Mouse (Mus musculus) urinary bladder, adult 2 months (tissue): ENCODE results near the gene 1700001P01Rik. TPM values are rescaled to one million over a fixed set of nuclear protein-coding genes. Genes with fewer than 3 reads are reported as not detected.
"Not testable (repeated sequence)": the region's sequence is repeated elsewhere in the genome, so short reads cannot be mapped to it uniquely, and the experiment has no call there.

Experiments
- DNase-seq: peaks from one replicate; pipeline ENCODE4 v3.0.0; 2022; ENCODE audit warnings: low spot score
- polyA plus RNA-seq: library from polyadenylated mRNA; depleted of rRNA; stranded (reverse); fragments of >200 nt; gene quantifications from 2 replicates; pipeline ENCODE4 v1.2.3, GENCODE M21; 2012; rRNA removed

Gene 1700001P01Rik
- polyA plus RNA-seq, 1 experiment = 0.41 TPM

DNA sequence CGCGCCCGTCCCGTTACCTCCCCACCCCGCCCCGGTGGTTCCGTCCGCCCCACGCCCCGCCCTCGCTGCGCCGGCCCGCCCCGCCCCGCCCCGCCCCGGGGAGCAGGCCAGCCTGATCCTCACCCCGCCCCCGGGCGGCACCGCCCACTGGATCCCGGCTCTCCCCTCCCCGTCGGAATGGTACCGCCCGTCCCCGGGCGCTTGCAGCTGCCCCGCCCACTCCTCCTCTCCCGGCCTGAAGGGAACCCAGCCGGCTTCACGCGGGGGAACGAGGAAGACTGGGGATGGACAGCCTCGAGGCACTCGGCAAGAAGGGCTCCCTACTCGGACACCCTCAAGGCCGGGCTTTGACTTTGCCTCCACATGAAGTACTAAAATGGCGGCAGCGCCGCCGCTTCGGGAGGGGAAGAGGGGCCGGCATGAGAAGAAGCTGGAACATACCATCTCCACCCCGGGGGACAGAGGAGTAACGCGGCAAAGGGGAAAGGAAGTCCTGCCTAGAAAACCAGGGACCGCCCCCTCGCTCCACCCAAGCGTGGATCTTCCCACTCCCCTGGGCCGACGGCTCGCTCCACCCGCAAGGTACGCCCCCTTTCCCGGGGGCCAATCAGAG, 30.9 kb downstream of the 1700001P01Rik start:
- DNase-seq = peak; percentile 98

DNA sequence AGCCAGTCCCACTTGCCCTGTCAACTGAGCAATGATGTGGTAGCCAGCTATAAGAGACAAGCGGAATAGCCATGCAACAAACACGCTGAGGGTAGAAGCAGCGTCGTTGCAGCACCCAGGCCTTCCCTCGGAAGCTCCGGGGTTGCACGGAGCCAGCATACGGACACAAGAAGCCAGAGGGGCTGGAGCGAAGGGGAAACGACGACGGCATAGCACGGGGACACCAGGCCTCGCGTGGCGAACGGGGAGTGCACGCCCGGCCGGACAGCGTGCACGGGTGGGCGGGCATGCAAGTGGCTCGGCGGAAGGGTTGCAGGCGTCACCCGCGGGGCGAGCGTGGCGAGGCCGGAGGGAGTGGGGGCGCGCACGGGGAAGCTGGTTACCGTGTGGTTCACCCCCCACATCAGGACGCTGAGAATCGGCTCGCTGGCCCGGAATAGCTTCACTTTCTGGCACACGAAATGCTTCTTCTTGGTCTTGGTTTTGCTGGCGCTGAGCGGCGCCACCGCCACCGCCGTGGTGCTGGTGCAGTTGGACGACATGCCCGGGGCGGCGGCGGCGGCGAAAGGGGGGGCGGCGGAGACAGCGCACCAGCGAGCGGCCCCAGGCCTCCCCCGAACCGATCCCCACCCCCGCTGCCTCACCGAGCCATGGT, 31.5 kb downstream of the 1700001P01Rik start, which contains the start of gene Pip4k2b:
Gene Pip4k2b (minus strand): TSS at position 642 of the 655 bp plus-strand sequence.
- no peak for DNase-seq

DNA sequence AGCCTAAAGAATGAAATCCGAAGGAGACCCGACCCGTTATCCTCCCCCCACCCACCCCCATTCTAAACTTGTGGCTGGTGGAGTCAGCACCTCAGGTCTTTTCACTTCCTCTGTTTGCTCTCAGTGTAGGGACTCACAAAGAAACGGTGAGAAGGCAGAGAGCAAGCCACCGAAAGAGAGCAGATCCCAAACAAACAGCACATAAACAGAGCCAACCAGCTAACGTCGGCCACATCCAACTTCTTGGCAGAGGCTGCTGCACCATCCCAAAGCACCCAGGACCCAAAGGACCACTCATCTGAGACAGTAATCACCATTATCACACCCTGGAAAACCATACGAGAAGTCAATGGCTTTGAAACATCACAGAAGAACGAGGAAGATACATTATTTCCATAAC, 32.3 kb downstream of the 1700001P01Rik start:
- DNase-seq = no peak

DNA sequence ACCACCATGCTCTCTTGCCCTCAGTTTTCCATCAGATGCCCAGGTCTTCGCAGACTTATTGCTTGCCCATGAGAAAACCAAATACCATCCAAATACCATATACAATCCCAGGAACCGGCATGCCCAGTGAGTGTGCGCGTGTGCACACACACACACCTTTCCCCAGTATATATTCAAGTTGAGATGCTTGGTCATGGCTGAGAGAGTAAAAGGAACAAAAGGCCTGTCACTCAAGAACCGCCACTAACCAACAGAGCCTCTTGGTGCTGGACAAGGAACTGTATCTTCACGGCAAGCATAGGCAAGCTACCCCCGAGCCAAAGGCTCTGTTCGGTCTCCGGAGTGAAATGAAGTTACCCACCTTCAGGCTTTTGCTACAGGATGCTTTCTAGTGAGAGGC, 33.1 kb downstream of the 1700001P01Rik start:
- no peak for DNase-seq

DNA sequence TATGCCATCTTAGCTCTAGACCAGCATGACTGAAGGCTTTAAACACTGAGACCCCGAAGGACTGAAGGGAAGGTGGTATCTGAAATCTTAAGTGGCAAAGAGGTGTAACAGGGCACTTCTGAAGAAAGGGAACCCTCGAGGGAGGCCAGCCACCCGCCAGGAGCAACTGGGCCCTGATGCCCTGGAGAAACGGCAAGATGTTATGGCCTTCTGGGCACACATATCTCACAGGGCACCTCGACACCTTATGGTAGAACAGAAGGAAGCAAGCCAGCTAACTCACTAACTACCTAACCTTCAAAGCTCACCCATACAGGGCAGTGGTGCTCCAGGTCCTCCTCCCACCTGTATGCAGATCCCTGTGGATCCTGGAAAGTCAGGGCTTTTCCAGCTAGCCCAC, 33.6 kb downstream of the 1700001P01Rik start:
- DNase-seq = no peak

DNA sequence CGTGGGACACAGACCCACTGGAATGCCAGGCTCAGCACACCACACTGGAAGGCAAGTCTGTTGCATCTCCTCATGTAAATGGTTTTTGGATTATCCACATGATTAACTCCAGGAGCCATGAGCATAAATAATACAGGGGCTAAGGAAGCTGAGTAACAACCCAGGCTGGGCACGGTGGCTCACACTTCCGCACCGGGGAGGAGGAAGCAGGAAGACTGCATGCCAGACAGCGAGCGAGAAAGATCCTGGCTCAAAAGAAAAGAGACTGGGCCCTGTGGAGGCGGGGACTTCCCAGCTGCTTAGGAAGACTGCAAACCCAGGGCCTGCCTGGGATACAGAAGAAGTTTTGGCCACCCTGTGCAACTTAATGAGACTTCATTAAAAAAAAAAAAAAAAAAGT, 35.5 kb downstream of the 1700001P01Rik start:
- no peak for DNase-seq

DNA sequence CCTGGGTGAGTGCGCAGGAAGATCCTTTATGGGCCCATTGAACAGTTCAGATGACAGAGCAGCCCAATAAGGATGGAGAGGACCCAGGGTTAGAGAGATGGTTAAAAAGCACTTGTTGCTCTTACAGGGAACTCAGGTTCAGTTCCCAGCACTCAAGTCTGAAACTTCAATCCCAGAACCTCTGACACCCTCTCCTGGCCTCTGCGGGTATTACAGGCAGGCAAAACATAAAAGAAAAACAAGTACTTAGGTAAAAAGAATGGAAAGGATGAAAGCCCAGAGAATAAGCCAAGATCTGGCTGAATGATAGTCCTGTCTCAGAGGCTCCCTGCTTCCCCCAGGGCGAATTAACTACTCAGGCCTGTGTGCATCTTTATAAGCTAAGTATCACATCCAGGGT, 36.6 kb downstream of the 1700001P01Rik start:
- no peak for DNase-seq

DNA sequence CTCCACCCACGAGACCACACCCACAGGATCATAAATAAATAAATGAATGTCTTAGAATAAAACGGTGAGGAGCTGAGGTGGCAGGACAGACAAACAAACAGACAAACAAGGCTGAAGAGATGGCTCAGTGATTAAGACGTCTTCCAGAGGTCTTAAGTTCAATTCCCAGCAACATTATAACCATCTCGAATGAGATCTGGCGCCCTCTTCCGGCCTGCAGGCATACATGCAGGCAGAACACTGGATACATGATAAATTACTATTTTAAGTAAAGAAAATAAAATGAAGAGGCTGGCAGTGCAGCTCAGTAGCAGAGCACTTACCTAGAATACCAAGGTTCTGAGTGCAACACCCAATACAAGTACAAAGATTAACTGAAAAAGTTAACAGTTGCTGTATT, 37.0 kb downstream of the 1700001P01Rik start:
- DNase-seq = no peak

DNA sequence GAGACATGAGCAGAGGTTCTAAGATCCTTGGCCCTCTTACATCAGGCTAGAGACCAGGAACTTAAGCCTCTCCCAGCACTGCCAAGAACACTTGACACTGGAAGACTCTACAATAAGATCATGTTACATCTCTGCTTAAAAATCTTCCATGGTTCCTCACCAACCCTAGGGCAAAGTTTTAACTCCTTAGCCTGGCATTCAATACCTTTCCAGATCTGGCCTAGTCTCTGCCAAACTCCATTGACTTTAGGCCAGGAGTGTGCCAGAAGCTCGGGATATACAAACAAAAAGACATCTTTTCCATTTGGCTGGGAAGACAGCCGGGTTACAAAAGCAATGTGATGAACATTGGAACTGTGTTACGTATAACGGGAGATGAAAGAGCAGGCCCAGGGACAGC, 38.1 kb downstream of the 1700001P01Rik start:
- DNase-seq = no peak

DNA sequence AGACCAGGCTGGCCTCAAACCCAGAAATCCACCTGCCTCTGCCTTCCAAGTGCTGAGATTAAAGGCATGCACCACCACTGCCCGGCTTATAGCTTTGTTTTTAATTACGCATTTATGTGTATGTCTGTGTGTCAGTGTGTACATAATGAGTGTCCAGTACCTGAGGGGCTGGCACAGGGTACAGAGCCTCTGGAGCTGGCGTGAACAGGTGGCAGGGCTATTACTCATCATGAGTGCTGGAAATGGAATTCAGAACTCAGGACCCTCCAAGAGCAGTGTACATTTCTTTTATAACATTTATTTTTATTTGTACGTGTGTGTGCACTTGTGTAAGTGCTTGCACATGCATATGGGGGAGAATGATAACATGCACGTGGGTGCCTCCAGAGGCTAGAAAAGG, 39.1 kb downstream of the 1700001P01Rik start:
- DNase-seq = no peak

DNA sequence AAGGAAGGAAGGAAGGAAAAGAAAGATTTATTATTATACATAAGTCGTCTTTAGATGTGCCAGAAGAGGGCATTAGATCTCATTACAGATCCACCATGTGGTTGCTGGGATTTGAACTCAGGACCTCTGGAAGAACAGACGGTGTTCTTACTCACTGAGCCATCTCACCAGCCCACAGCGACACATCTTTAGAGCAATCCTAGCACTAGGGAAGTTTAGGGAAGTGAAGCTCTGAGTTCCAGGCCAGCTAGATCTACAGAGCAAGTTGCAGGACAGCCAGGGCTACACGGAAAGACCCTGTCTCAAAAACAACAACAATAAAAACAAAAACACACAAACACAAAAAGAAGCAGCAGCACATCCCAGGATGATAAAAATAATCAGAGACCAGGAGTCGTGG, 40.9 kb downstream of the 1700001P01Rik start:
- not testable (repeated sequence) for DNase-seq

DNA sequence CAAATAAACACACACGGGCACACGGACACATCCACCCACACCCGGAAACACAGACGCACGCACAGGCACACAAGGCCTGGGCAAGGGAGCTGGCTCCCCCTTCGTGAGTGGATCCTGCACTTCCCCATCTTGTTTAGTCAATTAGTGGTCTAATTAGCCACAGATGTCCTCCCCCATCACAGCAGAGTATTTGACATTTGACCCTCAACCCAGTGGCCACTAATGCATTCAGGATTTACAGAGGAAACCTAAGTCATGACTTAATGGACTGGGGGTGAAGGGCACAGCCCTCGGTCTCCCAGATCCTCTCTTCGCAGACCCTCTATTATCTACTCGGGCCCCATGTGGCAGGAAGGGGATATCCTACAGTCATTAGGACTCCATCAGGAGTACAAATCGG, 42.0 kb downstream of the 1700001P01Rik start:
- DNase-seq = no peak

DNA sequence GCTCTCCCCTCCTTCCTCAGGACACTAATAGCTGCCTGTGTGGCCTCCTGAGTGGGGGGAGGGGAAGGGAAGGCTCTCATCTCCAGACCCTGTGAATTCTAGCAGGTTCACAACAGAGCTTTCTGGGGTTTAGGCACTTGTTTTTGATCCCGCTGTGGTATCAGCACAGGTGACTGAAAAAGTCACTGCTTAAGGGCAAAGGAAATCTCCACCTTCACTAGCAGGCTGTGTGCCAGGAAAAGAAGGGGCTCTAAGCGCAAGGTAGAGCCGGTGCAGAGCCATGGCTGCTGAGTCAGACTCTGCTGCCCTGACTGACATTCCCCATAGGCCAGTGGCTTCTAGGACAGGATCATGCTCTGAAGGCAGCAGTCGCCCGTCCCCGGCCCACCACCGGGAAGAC, 47.0 kb downstream of the 1700001P01Rik start:
- DNase-seq = no peak

DNA sequence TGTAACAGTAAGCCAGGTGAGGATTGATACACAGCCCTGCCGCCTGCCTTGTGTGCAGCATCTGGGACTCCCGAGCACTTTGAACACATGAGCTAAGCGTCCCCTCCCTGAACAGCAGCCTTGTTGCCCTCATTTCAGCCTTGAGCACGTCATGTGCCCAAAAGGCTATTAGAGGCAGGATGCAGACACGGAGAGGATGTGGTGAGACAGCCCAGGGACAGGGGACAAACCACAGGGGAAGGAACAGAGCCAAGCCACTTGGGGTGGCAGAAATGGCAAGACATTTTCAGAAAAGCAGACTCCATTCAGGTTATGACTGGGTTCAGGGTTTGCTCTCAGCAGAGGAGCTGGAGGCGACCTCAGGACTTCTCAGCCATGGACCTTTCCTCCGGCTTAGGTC, 47.4 kb downstream of the 1700001P01Rik start:
- no peak for DNase-seq

DNA sequence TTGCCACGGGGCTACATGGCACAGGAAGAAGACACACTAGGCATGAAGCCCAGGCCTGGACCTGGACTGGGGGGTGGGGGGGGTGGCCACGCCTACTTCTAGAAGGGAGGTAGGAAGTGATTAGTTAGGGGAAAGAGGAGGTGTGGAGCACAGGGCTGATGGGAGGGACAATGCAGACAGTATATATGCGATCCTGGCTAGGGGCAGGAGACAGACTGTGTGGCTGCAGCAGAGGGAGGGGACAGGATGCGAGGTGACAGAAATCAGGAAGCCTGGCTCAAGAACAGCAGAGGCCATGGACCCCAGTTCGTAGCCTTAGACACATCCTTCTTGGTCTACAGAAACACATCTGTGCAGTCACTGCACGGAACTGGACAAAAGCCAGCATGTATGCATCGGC, 52.0 kb downstream of the 1700001P01Rik start:
- DNase-seq = no peak

Other genes with a start within 250 kb of the 1700001P01Rik start
- gene Srcin1, start 199.7 kb downstream of the 1700001P01Rik start, polyA plus RNA-seq = 1.4 and 1.6 TPM in 2 replicates
- 0.77 and 0.80 TPM in 2 replicates for gene Epop, start 146.2 kb downstream of the 1700001P01Rik start, polyA plus RNA-seq
- 30.2 and 37.2 TPM in 2 replicates for gene Mllt6, start 112.5 kb downstream of the 1700001P01Rik start, polyA plus RNA-seq
- 55.7 and 56.2 TPM in 2 replicates for gene Cisd3, start 90.1 kb downstream of the 1700001P01Rik start, polyA plus RNA-seq
- gene Pcgf2, start 75.4 kb downstream of the 1700001P01Rik start, polyA plus RNA-seq = 41.1 and 46.4 TPM in 2 replicates
- 264 and 322 TPM in 2 replicates for gene Psmb3, start 72.5 kb downstream of the 1700001P01Rik start, polyA plus RNA-seq
- 17.2 and 19.1 TPM in 2 replicates for gene Pip4k2b, start 31.2 kb downstream of the 1700001P01Rik start, polyA plus RNA-seq
- 15.3 and 16.6 TPM in 2 replicates for gene Cwc25, start 9.4 kb downstream of the 1700001P01Rik start, polyA plus RNA-seq
- gene Rpl23, start 6.5 kb upstream of the 1700001P01Rik start, polyA plus RNA-seq = 911 and 1,027 TPM in 2 replicates
- gene Lasp1, start 23.1 kb upstream of the 1700001P01Rik start, polyA plus RNA-seq = 101 and 108 TPM in 2 replicates
- 3.8 and 5.6 TPM in 2 replicates for gene B230217C12Rik, start 64.9 kb upstream of the 1700001P01Rik start, polyA plus RNA-seq
- gene Fbxo47, start 108.2 kb upstream of the 1700001P01Rik start, polyA plus RNA-seq = 0.28 and 0.40 TPM in 2 replicates
- 3.6 and 5.3 TPM in 2 replicates for gene Plxdc1, start 210.5 kb upstream of the 1700001P01Rik start, polyA plus RNA-seq
- gene Arl5c, start 220.3 kb upstream of the 1700001P01Rik start, polyA plus RNA-seq = 3.2 and 3.9 TPM in 2 replicates
- gene Cacnb1, start 247.1 kb upstream of the 1700001P01Rik start, polyA plus RNA-seq = 12.1 and 12.4 TPM in 2 replicates